Mouse (Mus musculus): ENCODE data around the gene Trim52.

DNA sequence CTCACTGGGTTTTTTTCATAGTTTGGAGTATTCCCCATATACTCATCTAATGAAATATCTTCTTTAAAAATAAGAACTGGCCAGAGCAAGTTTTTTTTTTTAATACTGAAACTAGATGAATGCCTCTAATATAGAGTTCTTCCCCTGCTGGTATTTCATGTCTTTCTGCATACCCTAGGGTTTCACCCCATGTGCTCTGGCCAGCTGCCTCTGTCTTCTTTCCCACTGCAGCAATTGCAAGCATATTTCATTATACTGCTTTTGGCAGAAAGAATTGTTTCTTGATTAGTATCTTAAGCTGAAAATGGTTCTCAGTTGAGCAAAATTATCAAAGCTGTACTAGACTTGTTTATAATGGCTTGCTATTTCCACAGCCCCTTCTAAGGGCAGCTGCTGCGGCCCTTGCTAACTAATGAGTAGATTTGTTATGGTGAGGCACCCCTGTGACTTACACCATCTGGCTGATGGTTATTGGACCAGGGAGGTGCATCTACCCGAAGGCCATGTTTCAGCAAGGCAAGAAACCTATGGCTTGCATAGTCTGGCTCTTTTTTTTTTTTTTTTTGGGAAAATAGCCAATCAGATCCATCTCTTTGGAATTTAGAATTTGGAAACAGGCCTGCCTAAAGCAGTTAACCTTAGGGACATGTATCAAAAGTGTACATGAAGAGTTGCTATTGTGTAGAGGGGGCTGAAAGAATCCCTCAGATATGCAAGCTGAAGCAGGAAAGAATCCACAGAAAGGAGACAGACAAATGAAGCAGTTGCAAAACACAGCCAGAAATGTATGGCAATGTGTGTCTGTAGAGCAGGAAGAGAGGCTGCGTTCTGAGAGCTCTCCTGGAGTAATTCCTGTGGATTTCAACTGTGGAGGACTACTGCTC, 30.6 kb upstream of the Trim52 start:
- TF ChIP-seq CTCF (IDR thresholded peaks at IDR 0.05; ENCODE audit: control insufficient read depth, insufficient read depth, low read length) (no peak), POLR2A (IDR thresholded peaks at IDR 0.05; ENCODE audit: borderline replicate concordance, control insufficient read depth, low read depth, low read length) (no peak)
